Mouse (Mus musculus): ENCODE results near the gene Gsto2.

Gene Gsto2

DNA sequence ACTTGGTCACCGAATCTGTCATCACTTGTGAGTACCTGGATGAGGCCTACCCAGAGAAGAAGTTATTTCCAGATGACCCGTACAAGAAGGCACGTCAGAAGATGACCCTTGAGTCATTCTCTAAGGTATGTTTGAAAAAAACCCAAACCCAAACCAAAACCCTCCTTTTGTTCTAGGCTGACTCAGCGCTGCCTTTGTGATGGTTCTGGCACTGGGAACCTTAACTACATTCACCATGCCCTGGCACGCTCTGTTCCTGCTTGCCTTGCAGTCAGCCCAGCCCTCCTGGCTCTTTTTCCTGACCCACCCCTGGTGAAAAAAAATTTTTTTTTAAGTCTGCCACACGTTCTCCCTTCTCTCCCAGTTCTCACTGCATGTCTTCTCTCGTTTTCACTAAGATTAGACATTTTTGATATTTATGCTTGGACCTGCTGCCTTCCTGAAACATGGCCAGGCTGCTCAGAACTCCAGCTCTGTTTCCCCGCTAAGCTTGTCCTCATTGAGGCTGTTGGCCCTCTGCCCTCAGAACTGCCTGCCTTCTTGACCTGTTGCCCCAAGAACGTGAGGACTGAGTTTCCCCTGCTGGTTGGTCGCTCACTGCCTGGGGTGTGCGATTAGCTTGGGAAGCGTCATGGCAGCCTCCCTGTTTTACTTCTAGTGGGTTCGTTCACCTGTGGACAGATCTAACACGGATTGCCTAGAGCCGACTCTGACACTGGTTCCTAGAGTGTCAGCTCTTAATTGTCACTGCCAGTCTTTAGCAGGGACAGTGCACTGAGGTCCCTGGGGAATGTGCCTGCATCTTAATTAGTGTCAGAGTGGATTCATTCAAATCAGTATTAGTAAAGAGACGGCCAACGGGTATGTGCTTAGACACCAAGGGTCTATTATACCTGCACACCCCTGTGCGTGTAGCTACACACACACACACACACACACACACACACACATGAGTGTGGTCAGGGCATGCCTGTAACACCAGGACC lies 7.1 kb upstream of the Gsto2 start:
- DNase-seq (ENCODE audit: low read depth, low spot score), result no peak

DNA sequence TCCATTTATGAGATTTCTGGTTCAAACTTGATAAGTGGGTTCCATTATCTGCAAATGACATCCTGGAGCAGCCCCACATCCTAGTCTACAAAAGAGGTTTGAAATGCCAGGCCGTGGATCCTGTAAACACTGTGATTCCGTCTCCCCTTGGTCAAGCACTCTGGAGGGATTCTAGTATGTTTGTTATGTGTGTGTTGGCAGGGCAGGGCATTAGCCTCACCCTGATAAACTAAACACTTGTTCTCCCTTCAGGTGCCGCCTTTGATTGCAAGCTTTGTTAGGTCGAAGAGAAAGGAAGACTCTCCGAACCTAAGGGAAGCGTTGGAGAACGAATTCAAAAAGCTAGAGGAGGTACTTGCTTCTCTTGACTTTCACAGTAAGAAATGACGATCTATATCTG lies 6.2 kb upstream of the Gsto2 start:
- no peak for DNase-seq (ENCODE audit: low read depth, low spot score)

GRCm38 (mm10) chr19:47862581-47862980 lies 2.8 kb upstream of the Gsto2 start:
- no peak for DNase-seq (ENCODE audit: low read depth, low spot score)

DNA sequence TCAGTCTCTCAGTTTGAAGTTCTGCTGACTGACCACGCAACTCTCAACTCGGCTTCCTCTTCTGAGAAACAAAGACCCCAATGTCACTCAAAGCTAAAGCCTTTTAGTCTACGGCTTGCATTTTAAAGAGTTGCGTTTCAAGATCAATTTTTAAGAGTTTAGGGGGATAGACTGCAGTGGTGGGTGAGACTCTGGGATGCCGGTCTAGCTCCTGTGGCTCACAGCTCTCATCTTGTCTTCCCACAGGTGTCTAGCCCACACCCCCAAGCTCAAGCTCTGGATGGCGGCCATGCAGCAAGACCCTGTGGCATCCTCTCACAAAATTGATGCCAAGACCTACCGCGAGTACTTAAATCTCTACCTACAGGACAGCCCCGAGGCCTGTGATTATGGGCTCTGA lies 1.3 kb upstream of the Gsto2 start:
- no peak for DNase-seq (ENCODE audit: low read depth, low spot score)

GRCm38 (mm10) chr19:47864721-47865120 lies 613 bp upstream of the Gsto2 start:
- no peak for DNase-seq (ENCODE audit: low read depth, low spot score)

DNA sequence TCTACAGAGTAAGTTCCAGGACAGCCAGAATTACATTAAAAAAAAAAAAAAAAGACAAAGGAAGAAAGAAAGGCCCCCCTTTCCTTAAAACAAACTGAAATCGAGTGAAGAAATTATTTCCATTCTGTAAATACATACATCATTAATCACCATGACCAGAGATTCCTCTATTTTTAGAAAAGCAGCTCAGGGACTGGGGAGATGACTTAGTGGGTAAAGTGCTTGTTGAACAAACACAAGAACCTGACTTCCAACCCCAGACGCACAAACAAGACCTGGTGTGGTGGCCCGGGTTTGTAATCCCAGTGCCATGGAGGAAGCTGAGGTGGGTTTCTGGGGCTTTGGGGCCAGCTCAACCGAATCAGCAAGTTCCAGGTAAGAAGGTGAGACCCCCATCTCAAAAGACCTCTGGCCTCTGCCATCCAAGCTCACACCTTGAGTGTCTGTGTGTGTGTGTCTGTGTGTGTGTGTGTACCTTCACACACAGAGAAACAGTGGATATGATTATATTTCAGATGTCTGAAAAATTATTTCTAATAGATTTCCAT lies 2.4 kb downstream of the Gsto2 start:
- no peak for DNase-seq (ENCODE audit: low read depth, low spot score)

DNA sequence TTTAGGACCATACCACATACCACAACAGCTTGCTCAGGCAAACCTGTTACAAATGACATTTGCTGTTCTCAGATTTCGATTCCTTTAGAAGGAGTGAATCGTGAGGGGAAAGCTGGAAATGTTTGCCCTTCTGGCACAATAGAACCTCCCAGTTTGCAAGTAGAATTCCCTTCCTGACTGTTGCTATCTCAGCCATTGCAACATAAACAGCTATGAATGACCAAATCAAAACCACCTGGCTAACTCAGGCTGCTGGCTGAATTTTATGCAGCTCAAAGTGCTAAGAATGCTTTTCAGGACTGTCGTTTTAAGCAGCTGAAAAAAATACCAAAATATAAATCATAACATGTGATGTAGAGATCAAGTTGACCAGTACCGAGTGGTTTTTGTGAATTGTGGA lies 3.6 kb downstream of the Gsto2 start:
- no peak for DNase-seq (ENCODE audit: low read depth, low spot score)

GRCm38 (mm10) chr19:47869516-47869915 lies 4.2 kb downstream of the Gsto2 start:
- no peak for DNase-seq (ENCODE audit: low read depth, low spot score)

GRCm38 (mm10) chr19:47870102-47870666 lies 4.8 kb downstream of the Gsto2 start:
- DNase-seq (ENCODE audit: low read depth, low spot score), result no peak

DNA sequence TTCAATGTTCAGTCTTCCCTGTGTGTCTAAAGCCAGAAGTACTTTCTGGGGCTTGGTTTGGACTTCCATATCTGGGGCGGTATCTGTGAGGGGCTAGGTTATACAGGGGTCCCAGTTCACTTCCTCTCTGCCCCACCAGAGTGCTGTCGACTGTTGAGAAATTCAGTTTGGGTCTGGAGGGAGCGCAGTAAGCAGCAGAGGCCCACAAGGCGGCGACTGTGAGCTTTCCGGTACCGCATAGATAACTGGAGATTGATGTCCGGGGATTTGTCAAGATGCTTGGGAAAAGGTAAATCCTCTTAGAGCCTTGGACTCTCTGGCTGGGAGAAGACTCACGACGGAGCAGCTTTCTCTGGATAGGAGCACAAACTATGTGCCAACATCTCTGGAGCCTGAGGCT lies 6.2 kb downstream of the Gsto2 start:
- no peak for DNase-seq (ENCODE audit: low read depth, low spot score)

- no peak for DNase-seq (ENCODE audit: low read depth, low spot score)
Measured at GRCm38 (mm10) chr19:47876252-47876651, 10.9 kb downstream of the Gsto2 start.

DNA sequence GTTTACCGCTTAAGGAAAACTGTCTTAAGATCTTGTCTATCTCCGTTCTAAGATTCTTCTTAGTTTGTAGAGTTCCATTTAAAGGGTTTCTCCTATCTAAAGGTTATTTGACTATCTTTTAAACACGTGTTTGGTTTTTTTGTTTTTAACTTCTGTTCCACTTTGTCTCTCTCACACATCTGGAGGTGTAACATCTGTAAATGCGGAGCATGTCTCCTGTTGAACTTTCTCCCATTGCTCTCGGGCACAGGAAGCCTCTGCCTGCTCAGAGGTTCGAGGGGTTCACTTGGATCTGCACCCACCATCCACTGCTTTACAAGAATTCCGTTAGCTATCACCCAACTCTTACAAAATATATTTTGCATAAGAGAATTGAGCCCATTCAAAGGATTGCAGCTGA lies 16.2 kb downstream of the Gsto2 start:
- DNase-seq (ENCODE audit: low read depth, low spot score), result no peak

- peak; percentile 84 for DNase-seq (ENCODE audit: low read depth, low spot score)
Measured at GRCm38 (mm10) chr19:47882151-47882881, 17.0 kb downstream of the Gsto2 start.

DNA sequence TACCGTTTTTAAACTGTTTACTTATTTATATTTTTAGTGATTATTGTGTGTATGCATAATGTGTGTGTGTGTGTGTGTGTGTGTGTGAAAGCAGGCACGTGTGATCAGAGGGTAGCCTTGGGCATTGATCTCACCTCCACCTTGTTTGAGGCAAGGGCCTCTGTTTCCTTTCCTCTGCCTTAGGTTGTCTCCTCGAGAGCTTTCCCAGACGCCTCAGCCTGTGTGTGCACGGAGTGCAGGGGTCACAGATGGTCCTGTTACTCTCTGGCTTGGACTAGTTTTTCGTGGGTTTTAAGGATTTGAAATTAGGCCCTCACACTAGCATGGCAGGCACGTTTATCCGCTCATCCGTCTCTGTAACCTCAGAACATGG lies 17.5 kb downstream of the Gsto2 start:
- no peak for DNase-seq (ENCODE audit: low read depth, low spot score)

DNA sequence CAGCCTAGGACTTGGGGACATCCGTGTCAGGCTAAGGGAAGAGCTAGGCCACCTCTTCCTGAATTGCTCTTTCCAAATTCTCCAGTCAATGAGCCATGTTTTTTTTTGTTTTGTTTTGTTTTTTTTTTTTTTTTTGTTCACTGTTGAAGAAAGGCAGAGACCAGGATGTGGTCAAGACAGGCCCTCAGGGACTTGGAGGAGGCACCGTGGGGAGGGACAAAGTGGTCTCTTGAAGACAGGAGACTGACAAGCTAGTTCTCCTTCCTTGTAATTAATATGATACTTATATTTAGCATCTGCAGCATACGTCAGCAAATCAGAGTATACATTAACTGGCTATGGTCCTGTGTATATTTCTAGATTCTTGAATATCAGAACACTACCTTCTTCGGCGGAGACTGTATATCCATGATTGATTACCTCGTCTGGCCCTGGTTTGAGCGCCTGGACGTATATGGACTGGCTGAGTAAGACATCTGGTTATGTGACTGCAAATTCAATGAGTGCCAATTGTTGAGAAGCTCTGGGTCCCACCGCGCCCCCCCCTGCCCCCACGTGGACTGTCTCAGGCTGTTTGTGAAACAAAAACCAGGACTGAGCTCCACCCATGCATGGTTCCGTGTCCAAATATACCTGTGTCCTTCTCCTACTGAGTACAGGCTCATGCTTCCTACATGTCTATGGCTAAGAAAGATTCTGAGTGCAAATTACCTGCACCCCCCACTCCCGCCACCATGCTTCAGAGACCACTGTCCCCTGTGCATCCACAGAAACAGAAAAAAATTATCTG lies 19.2 kb downstream of the Gsto2 start:
- DNase-seq (ENCODE audit: low read depth, low spot score), result no peak

DNA sequence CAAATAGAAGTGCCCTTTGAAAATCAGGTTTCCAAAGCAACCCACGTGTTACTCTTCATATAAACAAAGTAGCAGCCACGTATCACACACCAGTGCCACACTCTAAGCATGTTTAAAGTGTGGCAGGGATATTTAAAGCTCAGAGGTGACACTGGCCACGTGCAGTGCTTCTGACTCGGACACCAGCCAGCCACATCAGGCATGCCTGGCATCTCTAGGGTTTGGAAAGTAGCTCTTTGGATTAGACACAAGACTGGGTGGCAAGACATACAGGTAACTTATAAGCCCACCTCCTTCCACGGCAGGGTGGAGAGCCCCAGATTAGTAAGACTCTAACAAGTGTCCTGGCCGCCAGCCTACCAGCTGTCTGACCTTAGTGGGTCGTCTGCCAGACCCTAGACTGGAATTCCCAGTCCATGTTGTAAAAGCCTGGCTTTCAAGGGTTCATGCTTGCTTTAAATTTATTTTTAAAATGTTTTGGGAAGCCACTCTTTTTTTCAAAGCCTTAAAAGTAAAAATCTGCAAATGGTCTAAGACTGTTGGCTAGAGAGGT lies 19.9 kb downstream of the Gsto2 start:
- DNase-seq (ENCODE audit: low read depth, low spot score), result no peak

DNA sequence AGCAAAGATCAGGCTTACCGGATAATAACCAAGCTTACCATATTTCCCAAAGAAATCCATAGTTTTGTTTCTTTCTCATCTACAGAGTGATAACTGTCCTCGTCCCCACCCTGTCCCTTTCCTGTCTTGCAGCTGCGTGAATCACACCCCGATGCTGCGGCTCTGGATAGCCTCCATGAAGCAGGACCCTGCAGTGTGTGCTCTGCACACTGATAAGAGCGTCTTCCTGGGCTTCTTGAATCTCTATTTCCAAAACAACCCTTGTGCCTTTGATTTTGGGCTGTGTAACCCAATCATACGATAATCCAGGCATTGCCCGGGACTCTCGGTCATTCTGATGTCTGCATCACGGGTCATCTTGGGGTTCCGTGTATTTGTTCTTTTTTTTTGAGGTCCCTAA lies 20.6 kb downstream of the Gsto2 start:
- DNase-seq (ENCODE audit: low read depth, low spot score), result no peak

DNA sequence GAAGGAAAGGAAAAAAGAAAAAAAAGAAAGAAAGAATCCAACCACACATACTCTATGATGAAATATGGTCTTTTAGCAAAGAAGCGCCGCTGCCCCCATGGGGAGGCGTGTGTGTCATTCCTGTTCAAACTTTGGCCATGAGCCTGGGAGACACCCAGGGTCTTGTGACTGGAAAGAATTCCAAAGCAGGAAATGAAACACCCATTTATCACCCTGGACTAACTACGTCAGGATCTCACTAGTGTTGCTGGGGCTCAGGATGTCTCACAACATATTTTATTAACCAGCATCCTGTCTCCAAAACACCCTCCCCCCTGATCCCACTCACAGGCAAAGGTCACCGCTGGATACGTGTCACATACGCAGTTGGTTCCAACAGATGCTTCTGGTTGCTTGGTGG lies 21.3 kb downstream of the Gsto2 start:
- DNase-seq (ENCODE audit: low read depth, low spot score), result no peak

- no peak for DNase-seq (ENCODE audit: low read depth, low spot score)
Measured at GRCm38 (mm10) chr19:47887417-47887816, 22.1 kb downstream of the Gsto2 start.

- DNase-seq (ENCODE audit: low read depth, low spot score), result no peak
Measured at GRCm38 (mm10) chr19:47888037-47888436, 22.7 kb downstream of the Gsto2 start.

GRCm38 (mm10) chr19:47890489-47891130 lies 25.3 kb downstream of the Gsto2 start:
- no peak for DNase-seq (ENCODE audit: low read depth, low spot score)
